Mouse (Mus musculus): ENCODE data around the gene Akna. TPM values are rescaled to one million over a fixed set of nuclear protein-coding genes. Genes with fewer than 3 reads are reported as not detected.

Gene Akna
- total and polyA plus RNA-seq, 3 experiments: 6.5 to 37.5 (median 28.0) TPM

DNA sequence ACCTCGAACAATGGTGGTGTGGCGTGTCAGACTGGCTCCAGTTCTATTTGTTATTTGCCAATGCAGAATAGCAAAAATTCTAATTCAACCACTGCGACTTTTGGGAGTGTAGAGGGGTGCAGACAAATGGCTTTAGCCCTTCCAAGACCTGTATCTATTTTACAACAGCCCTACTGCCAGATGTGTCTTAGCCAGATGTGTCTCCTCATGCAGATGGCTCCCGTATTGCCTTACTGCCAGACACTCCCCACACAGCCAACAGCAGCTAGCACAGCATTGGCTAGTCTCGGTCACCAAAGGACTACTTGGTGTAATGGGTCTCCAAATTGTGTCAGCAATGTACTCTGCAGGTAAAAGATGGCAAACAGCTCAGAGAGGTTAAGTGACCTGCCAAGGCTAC lies 8.1 kb upstream of the Akna start:
- H3K79me2 ChIP-seq (replicated peaks; ENCODE audit: control insufficient read depth, extremely low read depth, insufficient read depth, poor library complexity, severe bottlenecking): peaks cover 18% of the 10 kb centered on the region
- peaks cover 6 to 21% of the 10 kb centered on the region in 2 experiments for H3K4me1 ChIP-seq (ENCODE audit: control insufficient read depth in 1 of 2, insufficient read depth in 2 of 2)
- H3K36me3 ChIP-seq (replicated peaks in 1 of 2; ENCODE audit: control insufficient read depth in 1 of 2, insufficient read depth in 1 of 2, low read length in 1 of 2): peaks cover 0 to 16% of the 10 kb centered on the region in 2 experiments
- no peaks in the 10 kb centered on the region for H3K27me3 ChIP-seq (replicated peaks)
- in situ Hi-C loops (cut with MboI; ENCODE audit: low pct_ligation_motif_present, low pct_unique_long_range_greater_than_20kb, low sequenced_read_pairs) (loop anchor here (25.0 kb wide), 2 partner anchors 351 to 526 kb away; no protein-coding TSS in a partner anchor), dilution Hi-C loops (cut with MboI; ENCODE audit: extremely low pct_ligation_motif_present, extremely low pct_unique_long_range_greater_than_20kb, low sequenced_read_pairs) (no loop called here)
- H3K4me3 ChIP-seq (replicated peaks in 1 of 3; ENCODE audit: low read depth in 2 of 3, low read length in 2 of 3, poor library complexity in 1 of 3): no peak overlapping the region
- H3K27ac ChIP-seq (ENCODE audit: insufficient read depth, low read depth): no peak overlapping the region
- H3K9me3 ChIP-seq (replicated peaks; ENCODE audit: low read length): no peaks in the 10 kb centered on the region
- no peak overlapping the region for H3K4me2 ChIP-seq (ENCODE audit: insufficient read depth, low read depth, poor library complexity, severe bottlenecking)
- no peak for DNase-seq (ENCODE audit: extremely low read depth)
- H3K9ac ChIP-seq (ENCODE audit: insufficient read depth, low read depth): no peak overlapping the region
- TF ChIP-seq NRF1 (IDR thresholded peaks at IDR 0.05; ENCODE audit: low read depth, low read length) (no peak), IRF4 (IDR thresholded peaks at IDR 0.05; ENCODE audit: low read depth, low read length) (no peak), ZKSCAN1 (IDR thresholded peaks at IDR 0.05; ENCODE audit: borderline replicate concordance, low read depth, low read length) (no peak), BHLHE40 (IDR thresholded peaks at IDR 0.05; ENCODE audit: low read depth, low read length) (no peak), SMC3 (IDR thresholded peaks at IDR 0.05; ENCODE audit: low read depth, low read length) (no peak), SIN3A (IDR thresholded peaks at IDR 0.05; ENCODE audit: low read length) (no peak), E2F4 (IDR thresholded peaks at IDR 0.05; ENCODE audit: insufficient replicate concordance, low read depth, low read length) (no peak), EP300 (IDR thresholded peaks at IDR 0.05; ENCODE audit: low read length) (no peak), MXI1 (IDR thresholded peaks at IDR 0.05; ENCODE audit: low read depth, low read length) (no peak), UBTF (IDR thresholded peaks at IDR 0.05; ENCODE audit: low read depth, low read length) (no peak), MAX (IDR thresholded peaks at IDR 0.05; ENCODE audit: low read length) (no peak), NELFE (IDR thresholded peaks at IDR 0.05; ENCODE audit: low read depth, low read length) (no peak), POLR2AphosphoS2 (IDR thresholded peaks at IDR 0.05; ENCODE audit: low read depth, low read length) (no peak), RAD21 (IDR thresholded peaks at IDR 0.05; ENCODE audit: low read depth, low read length) (no peak), CHD2 (IDR thresholded peaks at IDR 0.05; ENCODE audit: low read length) (no peak), KAT2A (IDR thresholded peaks at IDR 0.05; ENCODE audit: insufficient replicate concordance, low read length) (no peak), JUN (IDR thresholded peaks at IDR 0.05; ENCODE audit: insufficient read depth, low read depth, low read length) (no peak)

DNA sequence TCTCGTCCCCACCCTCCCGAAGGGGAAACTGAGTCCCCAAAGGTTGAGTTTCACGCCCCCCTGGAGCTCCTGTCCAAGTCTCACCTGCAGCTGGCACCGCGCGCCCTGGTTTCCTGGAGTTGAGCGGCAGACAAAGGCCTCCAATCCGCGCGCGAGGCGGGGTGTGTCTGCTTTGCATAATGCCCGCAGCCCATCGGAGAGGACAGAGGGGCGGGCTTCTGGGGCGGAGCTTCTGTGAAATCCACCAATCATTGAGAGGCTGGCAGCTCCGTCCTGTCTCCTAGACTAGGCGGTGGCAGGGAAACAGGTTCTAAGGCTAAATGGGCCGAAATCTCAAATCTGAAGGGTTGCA lies 7.4 kb upstream of the Akna start:
- Histone ChIP-seq H3K4me3 (replicated peaks in 1 of 3; ENCODE audit: low read depth in 2 of 3, low read length in 2 of 3, poor library complexity in 1 of 3) (peak overlapping the region; percentile 56 to 93 (median 64)), H3K9ac (ENCODE audit: insufficient read depth, low read depth) (peak overlapping the region; percentile 28; the same call in 1 of the 2 replicates), H3K4me1 (ENCODE audit: control insufficient read depth in 1 of 2, insufficient read depth in 2 of 2) (peaks cover 12 to 28% of the 10 kb centered on the region in 2 experiments), H3K27ac (ENCODE audit: insufficient read depth, low read depth) (peak overlapping the region; percentile 97), H3K4me2 (ENCODE audit: insufficient read depth, low read depth, poor library complexity, severe bottlenecking) (no peak overlapping the region; the same call in 1 of the 2 replicates), H3K36me3 (replicated peaks in 1 of 2; ENCODE audit: control insufficient read depth in 1 of 2, insufficient read depth in 1 of 2, low read length in 1 of 2) (peaks cover 0 to 12% of the 10 kb centered on the region in 2 experiments), H3K79me2 (replicated peaks; ENCODE audit: control insufficient read depth, extremely low read depth, insufficient read depth, poor library complexity, severe bottlenecking) (peaks cover 24% of the 10 kb centered on the region), H3K27me3 (replicated peaks) (no peaks in the 10 kb centered on the region), H3K9me3 (replicated peaks; ENCODE audit: low read length) (no peaks in the 10 kb centered on the region)
- TF ChIP-seq ZMIZ1 (IDR thresholded peaks at IDR 0.05; ENCODE audit: low read depth, low read length) (peak; percentile 53; the same call in 1 of the 2 replicates), ELF1 (IDR thresholded peaks at IDR 0.05; ENCODE audit: low read depth, low read length) (peak; percentile 85), POLR2A (IDR thresholded peaks at IDR 0.05; ENCODE audit: low read depth, low read length) (0 out of 2 replicates have a peak, but pooled peaks have one; percentile 46), ZNF384 (IDR thresholded peaks at IDR 0.05; ENCODE audit: low read depth, low read length) (no peak), ZKSCAN1 (IDR thresholded peaks at IDR 0.05; ENCODE audit: borderline replicate concordance, low read depth, low read length) (no peak), HCFC1 (IDR thresholded peaks at IDR 0.05; ENCODE audit: low read depth, low read length) (peak; percentile 34; the same call in 1 of the 2 replicates), GABPA (IDR thresholded peaks at IDR 0.05; ENCODE audit: insufficient replicate concordance, low read depth, low read length) (no peak), NELFE (IDR thresholded peaks at IDR 0.05; ENCODE audit: low read depth, low read length) (no peak; the same call in none of the 2 replicates), TCF12 (IDR thresholded peaks at IDR 0.05; ENCODE audit: low read depth, low read length) (peak; percentile 41; the same call in 1 of the 2 replicates), SMC3 (IDR thresholded peaks at IDR 0.05; ENCODE audit: low read depth, low read length) (no peak), CHD2 (IDR thresholded peaks at IDR 0.05; ENCODE audit: low read length) (peak; percentile 46), MEF2A (IDR thresholded peaks at IDR 0.05; ENCODE audit: borderline replicate concordance, low read depth, low read length) (no peak), RCOR1 (conservative IDR thresholded peaks at IDR 0.05; ENCODE audit: low read depth, low read length) (no peak), MXI1 (IDR thresholded peaks at IDR 0.05; ENCODE audit: low read depth, low read length) (no peak; the same call in 1 of the 2 replicates)
- DNase-seq (ENCODE audit: extremely low read depth): peak; percentile 98
- dilution Hi-C loops (cut with MboI; ENCODE audit: extremely low pct_ligation_motif_present, extremely low pct_unique_long_range_greater_than_20kb, low sequenced_read_pairs) (no loop called here), in situ Hi-C loops (cut with MboI; ENCODE audit: low pct_ligation_motif_present, low pct_unique_long_range_greater_than_20kb, low sequenced_read_pairs) (loop anchor here (25.0 kb wide), 2 partner anchors 352 to 527 kb away; no protein-coding TSS in a partner anchor)

Data from CH12.LX (cell line).